Mouse (Mus musculus) hindbrain, embryonic 16.5 days (tissue): ENCODE data around the gene Ncoa7. TPM values are rescaled to one million over a fixed set of nuclear protein-coding genes. Genes with fewer than 3 reads are reported as not detected.
A peak's percentile ranks its signal among the peaks of the same experiment; 100 is the strongest.

ENCODE experiments used
- ATAC-seq: fragments of 200-750 bp; cut with Nextera tagmentation; 2 replicates; pipeline ENCODE4 v1.8.0; 2017; ENCODE audit warnings: moderate TSS enrichment, moderate library complexity
- H3K27ac ChIP-seq: fragments of 300-500 bp; sonication (generic); 2 replicates; pipeline ENCODE4 v1.5.1; 2014; ENCODE audit warnings: low read depth, mild to moderate bottlenecking, control low read depth, low read length, moderate library complexity
- H3K27me3 ChIP-seq: fragments of 300-500 bp; sonication (generic); replicated peaks from 2 replicates; pipeline ENCODE4 v1.6.1; 2014; ENCODE audit warnings: low read length; ENCODE audit not compliant: control insufficient read depth, insufficient read depth
- H3K36me3 ChIP-seq: fragments of 300-500 bp; sonication (generic); 2 replicates; pipeline ENCODE4 v1.6.1; 2014; ENCODE audit warnings: mild to moderate bottlenecking, low read length, moderate library complexity, mixed read lengths; ENCODE audit not compliant: control insufficient read depth, insufficient read depth
- H3K4me1 ChIP-seq: fragments of 300-500 bp; sonication (generic); 2 replicates; pipeline ENCODE4 v1.6.1; 2014; ENCODE audit warnings: low read depth, low read length; ENCODE audit not compliant: control insufficient read depth, insufficient read depth
- H3K4me2 ChIP-seq: fragments of 300-500 bp; sonication (generic); 2 replicates; pipeline ENCODE4 v1.6.1; 2014; ENCODE audit warnings: mild to moderate bottlenecking, low read length, control low read depth, moderate library complexity
- H3K4me3 ChIP-seq: fragments of 300-500 bp; sonication (generic); 2 replicates; pipeline ENCODE4 v1.5.1; 2014; ENCODE audit warnings: mild to moderate bottlenecking, low read length, control low read depth, moderate library complexity
- H3K9ac ChIP-seq: fragments of 300-500 bp; sonication (generic); 2 replicates; pipeline ENCODE4 v1.6.1; 2014; ENCODE audit warnings: low read depth, mild to moderate bottlenecking, control low read depth, low read length, moderate library complexity
- H3K9me3 ChIP-seq: fragments of 300-500 bp; sonication (generic); 2 replicates; pipeline ENCODE4 v1.6.1; 2014; ENCODE audit warnings: mild to moderate bottlenecking, low read length, moderate library complexity; ENCODE audit not compliant: control insufficient read depth
- WGBS: fragments of 180-500 bp; shearing (Covaris S2); extraction: QIAGEN DNeasy Blood & Tissue Kit; methylation state at CpG from one replicate; pipeline ENCODE4 v1.1.7; 2014; 5-methylcytosine and 5-hydroxymethylcytosine counted together
- polyA plus RNA-seq: library from polyadenylated mRNA; unstranded; fragments of >200 nt; fragmentation: Nextera tagmentation; extraction: Ambion mirVana; gene quantifications from 2 replicates; pipeline ENCODE4 v1.2.1, GENCODE M21; 2015

Gene Ncoa7
- polyA plus RNA-seq, 1 experiment from 2014 or later = 26.1 TPM

DNA sequence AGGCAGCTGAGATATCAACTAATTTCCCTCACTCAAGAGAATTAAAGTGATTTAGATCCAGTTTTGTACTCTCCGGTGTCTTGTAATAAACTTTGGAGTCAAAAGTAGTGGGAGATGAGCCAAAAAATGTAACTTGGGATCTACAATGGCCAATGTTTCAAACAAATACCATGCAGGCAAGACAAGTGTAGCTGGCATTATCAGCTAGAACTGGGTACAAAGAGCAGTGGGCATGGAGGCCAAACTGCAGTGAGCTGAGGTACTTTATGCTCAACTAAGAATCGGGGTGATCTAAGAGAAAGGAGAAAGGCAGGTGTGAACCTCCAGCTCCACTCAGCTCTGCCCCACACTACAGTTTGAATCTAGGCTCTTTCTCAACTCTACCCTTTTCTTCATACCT, 28.7 kb downstream of the Ncoa7 start:
- Histone ChIP-seq H3K9me3 (no peaks in the 10 kb centered on the region), H3K27me3 (no peaks in the 10 kb centered on the region), H3K36me3 (no peaks in the 10 kb centered on the region), H3K27ac (no peak overlapping the region), H3K4me2 (no peak overlapping the region), H3K9ac (no peak overlapping the region), H3K4me3 (no peak overlapping the region), H3K4me1 (no peaks in the 10 kb centered on the region; the same call in 1 of the 2 replicates)
- 79% methylated on average over 2 of the region's 2 CpGs for WGBS
- no peak for ATAC-seq

GRCm38 (mm10) chr10:30773181-30773580, 29.9 kb downstream of the Ncoa7 start:
- H3K4me2 ChIP-seq = no peak overlapping the region
- no peak for ATAC-seq
- WGBS = 52% methylated on average over 5 of the region's 5 CpGs
- H3K36me3 ChIP-seq = no peaks in the 10 kb centered on the region
- no peak overlapping the region for H3K27ac ChIP-seq
- H3K27me3 ChIP-seq = no peaks in the 10 kb centered on the region
- no peaks in the 10 kb centered on the region for H3K9me3 ChIP-seq
- H3K9ac ChIP-seq = no peak overlapping the region
- no peaks in the 10 kb centered on the region; the same call in 1 of the 2 replicates for H3K4me1 ChIP-seq
- H3K4me3 ChIP-seq = no peak overlapping the region

DNA sequence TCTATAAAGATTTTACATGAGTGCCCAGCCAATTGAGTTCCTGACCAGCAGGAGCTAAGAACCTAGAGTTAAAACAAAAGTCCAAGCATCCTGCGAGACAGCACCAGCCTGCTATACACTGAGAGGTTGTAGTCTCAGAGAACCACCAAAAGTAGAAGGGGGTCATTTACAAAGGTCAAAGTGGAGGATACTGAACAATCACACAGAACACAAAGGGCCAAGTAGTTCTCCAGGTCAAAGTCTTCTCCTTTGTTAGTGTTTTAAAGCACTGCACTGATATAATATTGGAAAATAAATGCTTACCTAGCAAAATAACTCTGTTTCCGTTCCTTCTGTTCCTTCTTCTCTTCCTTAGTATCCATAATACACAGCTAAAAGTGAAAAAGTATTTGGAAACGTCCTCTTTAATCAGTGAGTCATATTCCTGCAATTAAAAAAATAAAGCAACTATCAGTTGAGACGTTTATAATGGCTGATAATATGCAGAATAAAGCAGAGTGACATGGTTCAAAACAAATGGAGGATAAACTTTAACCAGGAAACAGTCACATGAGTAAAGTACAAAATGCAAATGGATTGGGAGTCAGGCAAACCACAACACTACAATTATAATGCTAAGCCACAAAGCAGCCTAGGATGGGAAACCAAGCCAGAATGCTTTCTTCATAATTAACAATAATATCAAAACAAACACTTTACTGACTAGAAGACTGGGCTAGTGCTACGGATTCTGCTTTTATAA, 31.5 kb downstream of the Ncoa7 start:
- Histone ChIP-seq H3K4me3 (no peak overlapping the region), H3K27ac (no peak overlapping the region), H3K4me1 (no peaks in the 10 kb centered on the region; the same call in 1 of the 2 replicates), H3K27me3 (no peaks in the 10 kb centered on the region), H3K9me3 (no peaks in the 10 kb centered on the region), H3K36me3 (no peaks in the 10 kb centered on the region), H3K9ac (no peak overlapping the region), H3K4me2 (no peak overlapping the region)
- no peak for ATAC-seq
- WGBS = 79% methylated on average over 5 of the region's 5 CpGs

- 94% methylated on average over 1 of the region's 1 CpGs for WGBS
- Histone ChIP-seq H3K9me3 (0 out of 2 replicates have a peak, but pooled peaks cover 2% of the 10 kb centered on the region), H3K4me3 (no peak overlapping the region), H3K4me2 (no peak overlapping the region), H3K9ac (no peak overlapping the region), H3K36me3 (no peaks in the 10 kb centered on the region), H3K27me3 (no peaks in the 10 kb centered on the region), H3K4me1 (no peaks in the 10 kb centered on the region; the same call in 1 of the 2 replicates), H3K27ac (no peak overlapping the region)
- ATAC-seq = no peak
Observed at GRCm38 (mm10) chr10:30768820-30769219, 34.3 kb downstream of the Ncoa7 start.

GRCm38 (mm10) chr10:30768250-30768649, 34.9 kb downstream of the Ncoa7 start:
- Histone ChIP-seq H3K4me2 (no peak overlapping the region), H3K4me1 (no peaks in the 10 kb centered on the region; the same call in 1 of the 2 replicates), H3K27me3 (no peaks in the 10 kb centered on the region), H3K9ac (no peak overlapping the region), H3K9me3 (0 out of 2 replicates have a peak, but pooled peaks cover 2% of the 10 kb centered on the region), H3K36me3 (no peaks in the 10 kb centered on the region), H3K27ac (no peak overlapping the region), H3K4me3 (no peak overlapping the region)
- no peak for ATAC-seq
- WGBS = 90% methylated on average over 3 of the region's 3 CpGs

DNA sequence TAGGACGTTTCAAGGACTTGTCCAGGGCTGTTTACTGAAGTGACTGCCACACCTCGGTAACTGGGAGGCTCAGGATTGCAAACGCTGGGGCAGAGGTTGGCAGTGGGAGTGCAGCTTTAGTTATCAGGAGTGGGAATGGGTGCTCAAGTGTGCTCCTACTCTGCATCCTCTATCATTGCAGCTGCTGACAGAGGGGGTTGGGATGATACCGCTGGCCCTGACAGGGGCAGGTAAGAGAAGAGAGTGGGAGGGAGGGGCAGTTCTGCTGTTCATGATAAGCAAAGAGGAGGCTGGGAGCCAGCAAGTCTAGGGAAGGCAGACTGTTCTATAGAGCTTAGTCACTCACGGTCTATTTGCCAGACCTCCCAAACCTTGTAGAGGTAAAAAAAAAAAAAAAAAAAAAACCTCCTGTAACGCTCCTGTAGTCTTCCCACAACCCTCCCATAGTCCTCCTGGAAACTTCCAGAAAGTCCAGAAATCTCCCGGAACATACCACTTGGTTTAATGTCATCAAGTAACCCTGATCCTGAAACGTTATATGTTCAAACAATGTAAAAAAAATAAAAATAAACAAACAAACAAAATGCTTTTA, 39.9 kb downstream of the Ncoa7 start:
- peak; percentile 34; the same call in 1 of the 2 replicates for ATAC-seq
- Histone ChIP-seq H3K9ac (no peak overlapping the region), H3K4me3 (no peak overlapping the region), H3K36me3 (no peaks in the 10 kb centered on the region), H3K4me1 (no peaks in the 10 kb centered on the region), H3K4me2 (no peak overlapping the region), H3K27ac (no peak overlapping the region), H3K27me3 (no peaks in the 10 kb centered on the region), H3K9me3 (0 out of 2 replicates have a peak, but pooled peaks cover 2% of the 10 kb centered on the region)
- WGBS = 86% methylated on average over 8 of the region's 8 CpGs

GRCm38 (mm10) chr10:30762284-30762964, 40.7 kb downstream of the Ncoa7 start:
- 0 out of 2 replicates have a peak, but pooled peaks have one; percentile 27 for ATAC-seq
- no peak overlapping the region for H3K4me3 ChIP-seq
- 0 out of 2 replicates have a peak, but pooled peaks cover 2% of the 10 kb centered on the region for H3K9me3 ChIP-seq
- no peaks in the 10 kb centered on the region for H3K36me3 ChIP-seq
- H3K4me1 ChIP-seq = no peaks in the 10 kb centered on the region
- no peak overlapping the region for H3K4me2 ChIP-seq
- H3K27ac ChIP-seq = no peak overlapping the region
- H3K9ac ChIP-seq = no peak overlapping the region
- no peaks in the 10 kb centered on the region for H3K27me3 ChIP-seq
- 83% methylated on average over 4 of the region's 4 CpGs for WGBS

- no peaks in the 10 kb centered on the region for H3K4me1 ChIP-seq
- H3K9me3 ChIP-seq = no peaks in the 10 kb centered on the region
- H3K4me2 ChIP-seq = no peak overlapping the region
- no peak overlapping the region for H3K27ac ChIP-seq
- ATAC-seq = no peak
- no peak overlapping the region for H3K4me3 ChIP-seq
- 65% methylated on average over 8 of the region's 8 CpGs for WGBS
- H3K27me3 ChIP-seq = no peaks in the 10 kb centered on the region
- no peak overlapping the region for H3K9ac ChIP-seq
- H3K36me3 ChIP-seq = no peaks in the 10 kb centered on the region
Observed at GRCm38 (mm10) chr10:30759360-30760147, 43.6 kb downstream of the Ncoa7 start.
